Mouse (Mus musculus) liver, adult 2 months (tissue): ENCODE data around the gene Zbtb9. TPM values are rescaled to one million over a fixed set of nuclear protein-coding genes. Genes with fewer than 3 reads are reported as not detected.
A peak's percentile ranks its signal among the peaks of the same experiment; 100 is the strongest.

Experiments
- DNase-seq: peaks from one replicate; pipeline ENCODE4 v3.0.0-alpha.2; 2011; ENCODE audit warnings: low read depth, low spot score; ENCODE audit errors: extremely low read depth
- H3K27ac ChIP-seq: fragments of 200-500 bp; replicated peaks from 2 replicates; pipeline ENCODE4 v1.5.1; 2012; ENCODE audit warnings: low read depth, mild to moderate bottlenecking, control low read depth, inconsistent platforms, low read length; ENCODE audit not compliant: insufficient read depth
- H3K27me3 ChIP-seq: fragments of 200-500 bp; 2 replicates; pipeline ENCODE4 v1.6.1; 2012; ENCODE audit warnings: mild to moderate bottlenecking, moderate library complexity, low read length, inconsistent platforms; ENCODE audit not compliant: control insufficient read depth, insufficient read depth
- H3K36me3 ChIP-seq: fragments of 200-500 bp; 2 replicates; pipeline ENCODE4 v1.6.1; 2012; ENCODE audit warnings: low read length, inconsistent platforms; ENCODE audit not compliant: control insufficient read depth, insufficient read depth
- H3K4me1 ChIP-seq: fragments of 200-500 bp; 2 replicates; pipeline ENCODE4 v1.6.1; 2011; ENCODE audit warnings: low read length; ENCODE audit not compliant: control insufficient read depth, insufficient read depth
- H3K4me3 ChIP-seq: fragments of 200-500 bp; 2 replicates; pipeline ENCODE4 v1.5.1; 2011; ENCODE audit warnings: low read depth, mild to moderate bottlenecking, control low read depth, low read length, moderate library complexity; ENCODE audit not compliant: insufficient read depth
- H3K79me2 ChIP-seq: fragments of 200-500 bp; 2 replicates; pipeline ENCODE4 v1.6.1; 2012; ENCODE audit warnings: inconsistent platforms, mild to moderate bottlenecking, low read length, moderate library complexity; ENCODE audit not compliant: control insufficient read depth, insufficient read depth
- H3K9ac ChIP-seq: fragments of 200-500 bp; 2 replicates; pipeline ENCODE4 v1.6.1; 2012; ENCODE audit warnings: low read depth, mild to moderate bottlenecking, control low read depth, inconsistent platforms, low read length
- CTCF ChIP-seq: fragments of 200-500 bp; IDR thresholded peaks from 2 replicates; pipeline ENCODE4 v1.5.1; 2011; ENCODE audit warnings: low read depth, low read length, control low read depth
- POLR2A ChIP-seq: fragments of 200-500 bp; IDR thresholded peaks from 2 replicates; pipeline ENCODE4 v1.6.1; 2011; ENCODE audit warnings: low read length, control low read depth; ENCODE audit not compliant: insufficient read depth; ENCODE audit errors: extremely low read depth
- WGBS: fragments of 180-500 bp; shearing (Covaris S2); methylation state at CpG from one replicate; pipeline ENCODE4 v1.1.7; 2018; 5-methylcytosine and 5-hydroxymethylcytosine counted together
- polyA plus RNA-seq: library from polyadenylated mRNA; depleted of rRNA; stranded (reverse); fragments of >200 nt; gene quantifications from 2 replicates; pipeline ENCODE4 v1.2.3, GENCODE M21; 2012
- total RNA-seq: library from RNA; depleted of rRNA; stranded (reverse); fragments of >200 nt; gene quantifications from 2 replicates; pipeline ENCODE4 v1.2.3, GENCODE M21; 2014

Gene Zbtb9
- total and polyA plus RNA-seq, 2 experiments, result 3.3 to 3.6 TPM

DNA sequence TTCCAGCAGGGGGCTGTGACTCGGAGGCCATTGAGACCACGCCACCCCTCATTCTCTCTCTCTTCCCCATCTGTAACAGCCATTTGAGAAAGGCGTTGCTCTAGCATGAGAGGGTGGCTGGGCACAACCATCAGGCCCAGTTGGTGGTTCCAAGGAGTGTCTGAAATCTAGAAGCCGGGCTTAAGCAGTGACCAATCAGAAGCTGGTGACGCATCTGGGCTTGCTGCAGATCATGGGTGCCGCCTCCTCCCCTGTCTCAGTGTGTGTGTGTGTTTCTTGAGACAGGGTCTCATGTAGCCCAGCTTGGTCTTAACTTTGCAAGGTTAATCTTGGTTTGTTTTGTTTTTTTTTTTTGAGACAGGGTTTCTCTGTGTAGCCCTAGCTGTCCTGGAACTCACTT lies 72.2 kb downstream of the Zbtb9 start:
- H3K9ac ChIP-seq, result no peak overlapping the region
- no peaks in the 10 kb centered on the region for H3K79me2 ChIP-seq
- no peaks in the 10 kb centered on the region for H3K4me1 ChIP-seq
- H3K4me3 ChIP-seq, result no peak overlapping the region
- TF ChIP-seq POLR2A (no peak), CTCF (no peak)
- no peak for DNase-seq
- H3K27me3 ChIP-seq, result no peaks in the 10 kb centered on the region
- H3K27ac ChIP-seq, result no peak overlapping the region
- no peaks in the 10 kb centered on the region for H3K36me3 ChIP-seq
- WGBS, result 96% methylated on average over 6 of the region's 6 CpGs

DNA sequence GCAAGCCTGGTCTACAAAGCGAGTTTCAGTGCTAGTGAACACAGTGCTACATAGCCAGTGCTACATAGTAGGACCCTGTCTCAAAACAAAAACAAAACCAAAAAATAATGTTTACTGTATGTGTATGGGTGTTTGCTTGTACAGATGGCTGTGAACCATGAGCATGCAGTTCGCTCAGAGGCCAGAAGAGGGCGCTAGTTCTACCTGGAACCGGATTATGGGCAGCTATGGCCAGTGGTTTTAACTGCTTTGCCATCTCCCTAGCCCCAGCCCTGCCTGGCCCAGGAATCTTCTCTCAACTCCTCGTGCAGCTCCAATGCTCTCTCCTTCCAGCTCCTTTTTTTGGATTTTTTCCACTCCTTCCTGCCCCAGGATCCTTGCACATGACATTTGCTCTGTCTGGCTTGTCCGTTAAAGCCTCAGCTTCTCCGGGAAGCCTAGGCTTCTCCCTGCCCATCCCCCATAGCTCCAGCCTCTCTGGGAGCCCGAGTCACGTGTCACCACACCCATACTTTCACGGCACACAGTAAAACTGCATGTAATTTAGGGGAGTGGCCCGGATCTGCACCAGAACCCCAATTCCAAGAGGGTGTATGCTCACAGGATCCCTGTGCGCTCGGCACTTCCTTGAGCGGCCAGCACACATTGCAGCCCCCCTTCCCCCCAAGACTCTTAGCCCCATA lies 74.9 kb downstream of the Zbtb9 start:
- Histone ChIP-seq H3K9ac (no peak overlapping the region), H3K4me3 (no peak overlapping the region), H3K27me3 (no peaks in the 10 kb centered on the region), H3K36me3 (no peaks in the 10 kb centered on the region), H3K79me2 (no peaks in the 10 kb centered on the region), H3K27ac (no peak overlapping the region), H3K4me1 (no peaks in the 10 kb centered on the region)
- no peak for TF ChIP-seq POLR2A
- TF ChIP-seq CTCF, result peak; percentile 45; the same call in 1 of the 2 replicates
- WGBS, result 86% methylated on average over 14 of the region's 14 CpGs
- DNase-seq, result no peak

DNA sequence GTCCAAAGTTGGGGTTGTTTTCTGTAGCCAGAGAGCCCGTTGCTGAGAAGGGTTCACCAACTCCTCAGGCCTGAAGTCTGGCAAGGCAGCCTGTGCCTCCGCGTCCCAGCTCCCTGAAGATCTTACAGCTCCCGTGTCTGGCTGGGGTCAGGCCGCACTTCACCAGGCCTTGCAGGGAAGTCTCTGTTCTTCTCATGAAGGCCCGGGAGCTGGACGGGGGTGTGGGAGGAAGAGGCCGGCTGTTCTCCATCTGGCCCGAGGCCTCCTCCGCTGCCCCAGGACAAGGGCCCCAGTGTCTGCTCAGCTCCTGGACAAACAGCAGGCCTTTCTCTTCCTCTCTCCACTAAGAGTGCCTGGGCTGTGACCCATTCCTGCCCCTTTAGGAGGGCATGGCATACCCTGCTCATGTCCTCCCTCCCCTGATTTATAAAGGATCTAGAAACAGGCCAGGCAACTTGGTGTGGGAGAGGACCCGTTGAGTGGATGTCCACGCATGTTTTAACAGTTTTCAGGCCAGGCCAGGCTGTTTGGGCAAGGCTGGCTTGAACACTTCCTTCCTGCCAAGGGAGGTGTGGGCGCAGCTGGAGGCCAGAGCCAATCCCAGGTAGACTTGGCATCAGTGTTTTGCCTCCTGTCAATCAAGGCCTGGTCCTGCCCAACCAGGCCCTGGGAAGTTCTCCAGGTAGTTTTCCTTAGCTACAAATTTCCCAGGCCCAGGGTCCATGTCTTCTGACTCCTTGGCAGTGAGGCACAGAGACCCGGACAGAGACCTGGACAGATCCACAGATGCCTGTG lies 75.7 kb downstream of the Zbtb9 start:
- Histone ChIP-seq H3K36me3 (no peaks in the 10 kb centered on the region), H3K4me1 (no peaks in the 10 kb centered on the region), H3K4me3 (no peak overlapping the region), H3K79me2 (no peaks in the 10 kb centered on the region), H3K27me3 (no peaks in the 10 kb centered on the region), H3K27ac (no peak overlapping the region), H3K9ac (no peak overlapping the region)
- no peak for DNase-seq
- TF ChIP-seq POLR2A (no peak), CTCF (no peak)
- 86% methylated on average over 14 of the region's 14 CpGs for WGBS

DNA sequence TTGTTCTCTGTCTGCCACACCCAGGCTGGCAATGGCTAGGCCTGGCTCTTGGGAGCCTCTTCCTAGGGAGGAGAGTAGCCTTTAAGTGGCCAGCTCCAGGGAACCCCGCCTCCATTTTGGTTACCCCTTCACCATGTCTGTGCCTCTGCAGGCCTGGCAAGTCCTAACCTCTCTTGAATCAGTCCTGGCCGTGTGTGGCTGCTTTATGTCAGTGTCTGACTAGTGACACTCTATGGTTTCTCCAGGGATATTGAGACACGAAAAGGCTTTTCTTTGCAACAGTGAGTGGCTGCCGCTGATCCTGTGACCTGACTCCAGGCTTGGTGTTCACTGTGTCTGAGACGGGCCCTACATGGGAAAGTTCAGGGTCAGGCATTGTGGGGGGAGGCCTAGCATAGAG lies 77.9 kb downstream of the Zbtb9 start:
- Histone ChIP-seq H3K4me1 (no peaks in the 10 kb centered on the region), H3K36me3 (no peaks in the 10 kb centered on the region), H3K9ac (no peak overlapping the region), H3K27me3 (no peaks in the 10 kb centered on the region), H3K4me3 (no peak overlapping the region), H3K79me2 (no peaks in the 10 kb centered on the region), H3K27ac (no peak overlapping the region)
- TF ChIP-seq POLR2A (no peak), CTCF (no peak)
- 83% methylated on average over 5 of the region's 5 CpGs for WGBS
- DNase-seq, result no peak

DNA sequence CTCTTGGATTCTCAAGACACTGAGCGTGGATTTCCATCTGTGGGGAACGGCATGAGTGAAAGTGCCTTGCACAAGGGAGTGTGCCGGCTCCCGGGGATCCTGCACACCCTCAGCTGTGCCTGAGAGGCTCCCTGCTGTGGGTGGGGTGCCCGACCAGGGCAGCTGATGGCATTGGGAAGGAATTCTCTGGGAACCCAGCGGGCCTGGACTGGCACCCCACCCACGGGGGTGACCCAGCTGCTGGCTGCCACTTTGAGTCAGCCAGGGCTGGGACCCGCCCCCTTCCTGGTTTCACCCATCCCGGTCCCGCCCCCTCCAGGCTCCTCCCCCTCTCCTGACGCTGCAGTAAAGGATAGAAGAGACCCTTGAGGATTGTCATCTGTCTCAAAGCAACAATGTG lies 78.5 kb downstream of the Zbtb9 start:
- WGBS, result 36% methylated on average over 11 of the region's 11 CpGs
- H3K27ac ChIP-seq, result no peak overlapping the region
- no peaks in the 10 kb centered on the region for H3K4me1 ChIP-seq
- peak overlapping the region; percentile 36; the same call in 1 of the 2 replicates for H3K9ac ChIP-seq
- H3K27me3 ChIP-seq, result no peaks in the 10 kb centered on the region
- TF ChIP-seq CTCF, result no peak
- TF ChIP-seq POLR2A, result no peak
- no peak for DNase-seq
- H3K36me3 ChIP-seq, result no peaks in the 10 kb centered on the region
- H3K4me3 ChIP-seq, result peak overlapping the region; percentile 39; the same call in 1 of the 2 replicates
- no peaks in the 10 kb centered on the region for H3K79me2 ChIP-seq

DNA sequence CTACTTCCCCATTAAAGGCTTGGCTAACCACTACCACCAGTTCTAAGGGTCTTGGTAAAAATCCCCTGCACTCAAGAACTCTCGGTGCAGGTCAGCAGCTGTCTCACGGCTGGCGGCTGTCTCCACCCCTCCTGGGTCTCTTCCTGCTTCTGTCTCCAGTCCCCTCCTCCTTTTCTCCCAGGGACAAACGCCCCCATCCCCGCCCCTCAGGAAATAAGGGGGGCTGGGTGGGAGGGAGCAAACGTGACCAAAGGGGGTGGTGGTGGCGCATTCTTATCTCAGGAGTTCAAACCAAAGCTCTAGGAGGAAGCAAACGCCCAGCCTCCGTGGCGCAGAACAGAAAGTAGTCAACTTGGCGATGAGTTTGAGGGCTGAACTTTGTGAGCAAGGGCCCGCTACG lies 83.2 kb downstream of the Zbtb9 start:
- Histone ChIP-seq H3K36me3 (no peaks in the 10 kb centered on the region), H3K9ac (no peak overlapping the region; the same call in 1 of the 2 replicates), H3K27ac (peak overlapping the region; percentile 56), H3K79me2 (no peaks in the 10 kb centered on the region), H3K4me1 (no peaks in the 10 kb centered on the region; the same call in 1 of the 2 replicates), H3K4me3 (peak overlapping the region; percentile 86), H3K27me3 (no peaks in the 10 kb centered on the region)
- TF ChIP-seq POLR2A (0 out of 2 replicates have a peak, but pooled peaks have one; percentile 17), CTCF (no peak)
- DNase-seq, result peak; percentile 39
- 1% methylated on average over 13 of the region's 13 CpGs for WGBS
